Mouse (Mus musculus): ENCODE data around the gene Slc25a29. TPM values are rescaled to one million over a fixed set of nuclear protein-coding genes. Genes with fewer than 3 reads are reported as not detected.

Gene Slc25a29
- total RNA-seq, 2 experiments from 2014 or later = 8.7 to 9.6 TPM

GRCm38 (mm10) chr12:108808465-108808864, 27.2 kb downstream of the Slc25a29 start:
- DNase-seq (ENCODE audit: low spot score in 2 of 2) = no peak

- DNase-seq (ENCODE audit: low spot score in 2 of 2) = no peak
Observed at GRCm38 (mm10) chr12:108804388-108804787, 31.3 kb downstream of the Slc25a29 start.

GRCm38 (mm10) chr12:108801613-108802012, 34.1 kb downstream of the Slc25a29 start:
- no peak for DNase-seq (ENCODE audit: low spot score in 2 of 2)

- DNase-seq (ENCODE audit: low spot score in 2 of 2) = no peak
Observed at GRCm38 (mm10) chr12:108794979-108795537, 40.6 kb downstream of the Slc25a29 start.

- peak; percentile 54 to 63 for DNase-seq (ENCODE audit: low spot score in 2 of 2)
Observed at GRCm38 (mm10) chr12:108794078-108794711, 41.5 kb downstream of the Slc25a29 start.

- peak in 1 of 2 experiments; percentile 14 for DNase-seq (ENCODE audit: low spot score in 2 of 2)
Observed at GRCm38 (mm10) chr12:108793453-108793941, 42.2 kb downstream of the Slc25a29 start.

- peak; percentile 96 to 98 for DNase-seq (ENCODE audit: low spot score in 2 of 2)
Observed at GRCm38 (mm10) chr12:108792546-108793452, 42.9 kb downstream of the Slc25a29 start, which contains the start of gene Yy1. Gene Yy1, plus strand, starts transcription at chr12:108792973.

GRCm38 (mm10) chr12:108792152-108792545, 43.5 kb downstream of the Slc25a29 start:
- DNase-seq (ENCODE audit: low spot score in 2 of 2) = peak; percentile 59 to 73

GRCm38 (mm10) chr12:108787329-108787728, 48.4 kb downstream of the Slc25a29 start:
- no peak for DNase-seq (ENCODE audit: low spot score in 2 of 2)

- no peak for DNase-seq (ENCODE audit: low spot score in 2 of 2)
Observed at GRCm38 (mm10) chr12:108785161-108785560, 50.5 kb downstream of the Slc25a29 start.

GRCm38 (mm10) chr12:108780108-108780877, 55.4 kb downstream of the Slc25a29 start:
- no peak for DNase-seq (ENCODE audit: low spot score in 2 of 2)

Small RNAs within 50 kb of the gene (microRNA-seq; reads per million reads assigned to microRNA genes)
- gene Mir345 = 72.8 reads per million, percentile 42 among the genes with 10 or more reads in this experiment

Other genes starting within 250 kb of the Slc25a29 start
- under 1 TPM in 1 of 2 experiments, not detected in 1; 0.28 TPM for gene Degs2, start 133.6 kb downstream of the Slc25a29 start, total RNA-seq (2021)
- 10 to 100 TPM; 70.1 to 75.3 TPM for gene Yy1, start 42.9 kb downstream of the Slc25a29 start, total RNA-seq (2021)
- 10 to 100 TPM; 14.1 to 44.8 TPM for gene Slc25a47, start 163 bp upstream of the Slc25a29 start, total RNA-seq (2021)
- 1 to 10 TPM; 3.4 to 7.5 TPM for gene Wdr25, start 57.7 kb upstream of the Slc25a29 start, total RNA-seq (2021)
- gene Wars, start 58.3 kb upstream of the Slc25a29 start, total RNA-seq (2021) = 10 to 100 TPM; 54.9 to 59.9 TPM
- 10 to 100 TPM; 16.6 to 19.7 TPM for gene Begain, start 232.3 kb upstream of the Slc25a29 start, total RNA-seq (2021)

Data from adrenal gland, postnatal 4 days (tissue).